Mouse (Mus musculus) erythroblast, embryonic 14.5 days (primary cell): ENCODE results near the gene Plekhg1.

Experiments
- GATA1 ChIP-seq: IDR thresholded peaks from 2 replicates; pipeline ENCODE4 v1.6.1; 2012; ENCODE audit warnings: low read length, inconsistent platforms, mixed read lengths
- TAL1 ChIP-seq: IDR thresholded peaks from 3 replicates; pipeline ENCODE4 v1.6.1; 2012; ENCODE audit warnings: low read length, inconsistent platforms, mixed read lengths

DNA sequence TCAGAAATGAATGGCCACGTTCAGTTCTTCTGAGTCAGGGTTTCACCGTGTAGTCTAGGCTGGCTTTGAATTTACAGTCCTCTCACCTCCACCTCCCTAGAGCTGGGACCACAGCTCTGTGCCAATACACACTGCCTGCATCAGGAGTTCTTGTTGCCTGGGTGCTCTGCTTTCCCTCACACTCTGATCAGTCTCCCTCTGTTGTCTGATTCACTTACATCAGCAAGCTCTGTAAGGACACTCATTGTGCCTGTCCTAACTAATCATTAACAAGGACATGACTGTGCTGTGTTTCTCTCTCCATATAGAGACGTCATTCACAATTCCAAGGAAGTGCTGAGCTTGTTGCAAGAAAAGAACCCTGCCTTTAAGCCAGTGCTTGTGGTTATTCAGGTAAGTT lies 238.2 kb downstream of the Plekhg1 start:
- TF ChIP-seq TAL1 (no peak), GATA1 (no peak)
